Mouse (Mus musculus) E14TG2a.4 (cell line): Measurements from ENCODE around the gene Wbp11.

Experiments
- CTCF ChIP-seq: conservative IDR thresholded peaks from 2 replicates; pipeline ENCODE4 v1.5.1; 2014; ENCODE audit warnings: low read length
- NANOG ChIP-seq: IDR thresholded peaks from 2 replicates; pipeline ENCODE4 v1.6.1; 2014; ENCODE audit warnings: borderline replicate concordance, low read length, mixed read lengths
- POU5F1 ChIP-seq: IDR thresholded peaks from 2 replicates; pipeline ENCODE4 v1.6.1; 2014; ENCODE audit warnings: low read length, borderline replicate concordance

DNA sequence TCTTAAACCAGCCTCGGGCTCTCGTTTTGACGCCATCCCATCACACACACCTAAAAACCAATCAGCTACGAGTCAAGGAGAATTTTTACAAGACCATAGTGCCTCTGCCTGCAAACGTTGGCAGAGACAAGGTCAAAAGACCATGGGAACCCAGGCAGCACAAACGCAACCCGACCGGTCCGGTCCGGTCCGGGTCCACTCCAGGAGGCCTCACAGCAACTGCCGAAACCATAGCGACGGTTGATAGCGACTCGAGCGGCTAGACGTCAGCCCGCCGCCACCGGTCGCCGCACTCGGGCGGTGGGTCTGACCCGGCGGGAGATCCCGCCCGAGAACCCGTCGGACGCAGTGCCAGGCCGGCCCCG is 535 bp downstream of the Wbp11 start, which contains the start of gene BC049715:
- no peak for TF ChIP-seq CTCF
- no peak for TF ChIP-seq NANOG
- no peak for TF ChIP-seq POU5F1
